Mouse (Mus musculus) frontal cortex, postnatal 14 days (tissue): ENCODE results near the gene Cadm2.

Experiments used
- DNase-seq, 2 experiments: peaks; one replicate each; pipeline ENCODE4 v3.0.0; 2022; ENCODE audit warnings: low spot score in 2 of 2

The Cadm2 gene

GRCm38 (mm10) chr16:66955876-66956275, 664.8 kb downstream of the Cadm2 start:
- DNase-seq: no peak

GRCm38 (mm10) chr16:66936332-66936731, 684.4 kb downstream of the Cadm2 start:
- DNase-seq: no peak

- no peak for DNase-seq
Observed at GRCm38 (mm10) chr16:66925517-66925916, 695.2 kb downstream of the Cadm2 start.

GRCm38 (mm10) chr16:66922753-66923152, 698.0 kb downstream of the Cadm2 start:
- no peak for DNase-seq

GRCm38 (mm10) chr16:66921414-66921915, 699.2 kb downstream of the Cadm2 start:
- no peak for DNase-seq

- no peak for DNase-seq
Observed at GRCm38 (mm10) chr16:66919889-66920402, 700.8 kb downstream of the Cadm2 start.

GRCm38 (mm10) chr16:66901801-66902200, 718.9 kb downstream of the Cadm2 start:
- no peak for DNase-seq

GRCm38 (mm10) chr16:66900664-66901063, 720.0 kb downstream of the Cadm2 start:
- no peak for DNase-seq

- DNase-seq: no peak
Observed at GRCm38 (mm10) chr16:66892359-66892758, 728.3 kb downstream of the Cadm2 start.

- DNase-seq: no peak
Observed at GRCm38 (mm10) chr16:66891559-66892247, 729.0 kb downstream of the Cadm2 start.

GRCm38 (mm10) chr16:66889907-66890306, 730.8 kb downstream of the Cadm2 start:
- DNase-seq: no peak

- DNase-seq: no peak
Observed at GRCm38 (mm10) chr16:66882597-66882996, 738.1 kb downstream of the Cadm2 start.

- DNase-seq: no peak
Observed at GRCm38 (mm10) chr16:66871201-66871600, 749.5 kb downstream of the Cadm2 start.

GRCm38 (mm10) chr16:66851047-66851446, 769.7 kb downstream of the Cadm2 start:
- no peak for DNase-seq

GRCm38 (mm10) chr16:66824866-66825265, 795.8 kb downstream of the Cadm2 start:
- no peak for DNase-seq

- DNase-seq: no peak
Observed at GRCm38 (mm10) chr16:66811495-66811894, 809.2 kb downstream of the Cadm2 start.

- DNase-seq: no peak
Observed at GRCm38 (mm10) chr16:66798204-66798603, 822.5 kb downstream of the Cadm2 start.

GRCm38 (mm10) chr16:66793067-66793466, 827.6 kb downstream of the Cadm2 start:
- DNase-seq: no peak

- DNase-seq: no peak
Observed at GRCm38 (mm10) chr16:66771883-66772282, 848.8 kb downstream of the Cadm2 start.

GRCm38 (mm10) chr16:66769545-66769944, 851.2 kb downstream of the Cadm2 start:
- DNase-seq: no peak

GRCm38 (mm10) chr16:66768684-66769389, 851.9 kb downstream of the Cadm2 start:
- DNase-seq: no peak

- no peak for DNase-seq
Observed at GRCm38 (mm10) chr16:66761546-66762473, 858.9 kb downstream of the Cadm2 start.
